Mouse (Mus musculus): ENCODE results near the gene Dand5.

The Dand5 gene

GRCm38 (mm10) chr8:84822723-84823122 is at the start of gene Dand5:
Dand5 (minus strand) TSS chr8:84822823.
- DNase-seq (ENCODE audit: low spot score in 2 of 2), result no peak

- peak; percentile 76 to 84 for DNase-seq (ENCODE audit: low spot score in 2 of 2)
Observed at GRCm38 (mm10) chr8:84871376-84872308, 49.0 kb upstream of the Dand5 start, which contains the start of gene Syce2. Syce2 (plus strand) TSS chr8:84872111.

GRCm38 (mm10) chr8:84856864-84857441 is 34.3 kb upstream of the Dand5 start, which contains the start of gene Farsa:
Farsa (plus strand) TSS chr8:84856989.
- peak; percentile 96 to 97 for DNase-seq (ENCODE audit: low spot score in 2 of 2)

GRCm38 (mm10) chr8:84856434-84856833 is 33.8 kb upstream of the Dand5 start:
- DNase-seq (ENCODE audit: low spot score in 2 of 2), result no peak

- DNase-seq (ENCODE audit: low spot score in 2 of 2), result no peak
Observed at GRCm38 (mm10) chr8:84847684-84848435, 25.2 kb upstream of the Dand5 start.

GRCm38 (mm10) chr8:84846722-84847572 is 24.3 kb upstream of the Dand5 start, which contains the start of gene Calr:
Calr (minus strand) TSS chr8:84846934.
- DNase-seq (ENCODE audit: low spot score in 2 of 2), result peak; percentile 100

GRCm38 (mm10) chr8:84846094-84846721 is 23.6 kb upstream of the Dand5 start:
- DNase-seq (ENCODE audit: low spot score in 2 of 2), result peak in 1 of 2 experiments; percentile 49

GRCm38 (mm10) chr8:84845355-84846093 is 22.9 kb upstream of the Dand5 start:
- peak; percentile 64 to 73 for DNase-seq (ENCODE audit: low spot score in 2 of 2)

- no peak for DNase-seq (ENCODE audit: low spot score in 2 of 2)
Observed at GRCm38 (mm10) chr8:84844397-84845070, 21.9 kb upstream of the Dand5 start.

GRCm38 (mm10) chr8:84841514-84841913 is 18.9 kb upstream of the Dand5 start:
- no peak for DNase-seq (ENCODE audit: low spot score in 2 of 2)

GRCm38 (mm10) chr8:84840248-84840999 is 17.8 kb upstream of the Dand5 start, which contains the start of gene Rad23a:
Rad23a (minus strand) TSS chr8:84840665.
- peak; percentile 96 to 97 for DNase-seq (ENCODE audit: low spot score in 2 of 2)

GRCm38 (mm10) chr8:84839875-84840247 is 17.2 kb upstream of the Dand5 start:
- DNase-seq (ENCODE audit: low spot score in 2 of 2), result no peak

- DNase-seq (ENCODE audit: low spot score in 2 of 2), result no peak
Observed at GRCm38 (mm10) chr8:84839411-84839810, 16.8 kb upstream of the Dand5 start.

GRCm38 (mm10) chr8:84838513-84838912 is 15.9 kb upstream of the Dand5 start:
- no peak for DNase-seq (ENCODE audit: low spot score in 2 of 2)

- DNase-seq (ENCODE audit: low spot score in 2 of 2), result no peak
Observed at GRCm38 (mm10) chr8:84837912-84838470, 15.4 kb upstream of the Dand5 start.

- DNase-seq (ENCODE audit: low spot score in 2 of 2), result no peak
Observed at GRCm38 (mm10) chr8:84837149-84837911, 14.7 kb upstream of the Dand5 start.
